Mouse (Mus musculus) lung, postnatal 10 days (tissue): ENCODE data around the gene Itga7.

ENCODE experiments used
- DNase-seq: peaks from one replicate; pipeline ENCODE4 v3.0.0; 2021

Gene Itga7

DNA sequence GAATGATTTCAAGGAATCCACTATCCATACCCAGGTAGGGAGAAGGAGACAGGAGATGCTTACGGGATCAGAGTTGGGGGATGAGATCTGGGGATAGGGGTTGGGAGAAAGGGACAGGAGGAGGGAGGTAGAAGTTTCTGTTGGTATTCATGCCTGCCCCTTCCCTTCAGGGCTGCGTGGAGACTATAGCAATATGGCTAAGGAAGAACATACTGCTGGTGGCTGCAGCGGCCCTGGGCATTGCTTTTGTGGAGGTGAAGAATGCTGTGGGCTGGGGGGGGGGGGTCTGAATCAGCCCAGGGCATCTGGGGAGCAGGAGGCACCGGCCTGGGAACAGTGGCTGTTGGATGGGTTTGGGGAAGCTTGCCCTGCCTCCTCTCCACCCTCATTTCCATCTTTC lies 21.4 kb upstream of the Itga7 start:
- DNase-seq, result no peak

DNA sequence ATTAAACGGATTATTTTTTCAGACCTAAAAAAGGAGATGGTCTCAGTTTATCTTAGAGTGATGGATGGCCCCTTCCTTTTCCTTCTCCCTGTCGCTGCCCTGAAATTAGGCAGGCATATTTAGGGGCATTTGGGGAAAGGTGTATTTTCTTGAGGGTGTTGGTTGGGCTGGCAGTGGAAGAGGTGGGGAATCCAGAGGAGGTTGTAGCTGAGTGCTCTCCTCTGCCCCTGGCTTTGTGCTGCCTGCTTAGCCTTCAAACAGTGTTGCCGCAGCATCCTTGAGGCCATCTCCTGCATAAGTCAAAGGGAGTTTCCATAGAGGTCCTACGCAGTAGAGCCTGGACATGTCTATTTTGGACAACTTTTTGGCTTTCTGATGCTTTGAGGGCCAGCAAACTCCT lies 20.8 kb upstream of the Itga7 start:
- DNase-seq, result no peak

DNA sequence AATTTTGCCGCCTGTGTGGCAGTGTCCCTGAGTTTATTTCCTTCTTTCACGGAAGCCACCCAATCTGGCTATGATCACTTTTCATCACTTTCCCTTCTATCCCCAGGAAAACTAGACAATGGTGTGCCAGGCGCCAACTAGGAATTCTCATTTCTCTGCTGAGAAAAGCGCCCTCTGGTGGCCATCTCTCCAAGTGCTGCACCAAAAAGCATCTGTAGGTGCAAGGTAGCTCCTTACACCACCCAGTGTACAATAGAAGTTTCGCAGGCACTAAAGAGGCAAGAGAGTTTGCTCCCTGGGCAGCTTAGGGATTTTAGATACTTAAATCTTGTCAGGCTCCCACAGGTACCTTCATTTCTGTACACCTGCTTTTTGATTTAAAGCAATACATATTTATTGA lies 20.4 kb upstream of the Itga7 start:
- peak; percentile 94 for DNase-seq

DNA sequence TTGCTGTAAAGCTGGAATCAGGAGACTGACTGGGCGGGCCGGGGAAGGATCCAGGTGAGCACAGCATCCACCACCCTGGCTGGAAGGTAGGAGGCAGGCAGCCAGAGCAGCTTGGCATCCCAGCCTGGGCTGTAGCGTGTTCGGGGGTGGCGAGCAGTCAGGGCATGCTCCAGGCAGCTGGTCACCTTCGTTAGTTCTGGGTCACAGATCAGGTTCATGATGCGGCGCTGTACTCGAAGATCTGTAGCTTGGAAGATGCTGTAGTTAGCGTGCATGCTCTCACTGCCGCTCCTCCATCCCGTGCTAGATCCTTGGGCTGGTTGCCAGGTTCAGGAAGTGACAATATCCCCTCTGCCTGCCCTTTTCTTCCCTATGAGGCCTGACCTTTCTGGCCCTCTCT lies 19.9 kb upstream of the Itga7 start:
- DNase-seq, result no peak

DNA sequence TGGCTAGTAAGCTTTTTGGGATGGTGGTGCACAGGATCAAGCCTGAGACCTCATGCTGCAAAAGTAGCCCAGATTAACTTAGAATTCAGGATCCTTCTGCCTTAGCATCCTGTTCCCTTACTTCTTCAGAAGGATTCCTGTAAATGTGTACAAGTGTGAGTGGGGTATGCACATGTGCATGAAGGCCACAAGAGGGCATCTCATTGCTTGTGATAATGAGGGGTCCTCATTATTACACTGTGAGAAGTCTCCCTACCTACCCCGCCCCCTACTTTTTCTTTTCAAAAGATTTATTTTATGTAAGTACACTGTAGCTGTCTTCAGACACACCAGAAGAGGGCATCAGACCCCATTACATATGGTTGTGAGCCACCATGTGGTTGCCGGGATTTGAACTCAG lies 18.1 kb upstream of the Itga7 start:
- DNase-seq, result no peak

DNA sequence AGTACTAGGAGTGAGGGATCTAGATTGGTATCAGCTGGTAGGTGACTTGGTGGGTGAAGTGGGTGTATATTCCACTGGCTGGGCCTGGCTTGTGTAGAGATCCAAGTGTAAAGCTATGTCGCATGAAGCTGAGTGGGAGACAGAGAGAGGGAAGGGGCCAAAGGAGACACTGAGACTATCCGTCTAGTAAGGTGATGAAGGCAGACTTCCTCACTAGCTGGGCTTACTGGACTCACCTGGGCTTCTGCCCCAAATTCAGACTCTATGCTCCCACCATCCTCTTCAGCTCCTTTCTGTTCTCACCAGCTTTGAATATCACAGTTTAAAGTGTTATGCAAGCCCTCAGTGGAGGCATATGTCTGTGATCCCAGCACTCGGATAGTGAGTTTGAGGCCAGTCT lies 17.0 kb upstream of the Itga7 start:
- no peak for DNase-seq

DNA sequence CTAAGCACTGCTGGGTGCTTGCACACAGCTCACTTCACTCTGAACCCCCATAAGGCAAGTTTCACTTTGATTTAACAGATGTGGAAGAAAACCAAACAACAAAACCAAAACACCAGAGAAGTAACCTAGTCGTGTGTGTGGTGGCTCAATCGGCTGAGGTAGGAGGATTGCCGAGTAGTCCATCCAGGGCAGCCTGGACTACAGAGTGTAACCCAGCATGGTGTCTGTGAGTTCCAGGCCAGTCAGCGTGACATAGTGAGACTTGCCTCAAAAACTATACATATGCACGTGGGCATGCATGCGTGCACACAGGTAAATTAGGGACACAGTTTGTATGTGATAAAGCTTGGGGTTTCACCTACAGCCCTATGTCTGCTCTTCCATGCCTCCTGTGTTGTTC lies 16.2 kb upstream of the Itga7 start:
- no peak for DNase-seq

DNA sequence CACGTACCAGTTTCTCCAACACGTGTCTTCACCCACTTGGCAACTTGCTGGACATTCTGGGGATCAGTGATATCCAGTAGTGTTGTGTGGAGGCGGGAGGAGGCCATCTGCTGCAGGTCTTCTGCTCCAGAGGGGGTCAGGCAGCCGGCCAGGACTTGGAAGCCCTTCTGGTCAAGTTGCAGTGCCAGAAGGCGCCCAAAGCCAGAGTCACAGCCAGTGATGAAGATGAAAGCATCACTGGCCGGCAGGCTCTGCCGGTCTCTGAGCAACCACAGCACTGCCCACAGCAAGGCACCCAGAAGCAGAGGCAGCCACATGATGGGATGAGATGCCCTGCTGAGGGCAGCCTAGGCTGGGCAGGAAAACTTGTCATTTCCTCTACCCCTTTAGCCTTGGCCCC lies 15.4 kb upstream of the Itga7 start:
- peak; percentile 55 for DNase-seq

DNA sequence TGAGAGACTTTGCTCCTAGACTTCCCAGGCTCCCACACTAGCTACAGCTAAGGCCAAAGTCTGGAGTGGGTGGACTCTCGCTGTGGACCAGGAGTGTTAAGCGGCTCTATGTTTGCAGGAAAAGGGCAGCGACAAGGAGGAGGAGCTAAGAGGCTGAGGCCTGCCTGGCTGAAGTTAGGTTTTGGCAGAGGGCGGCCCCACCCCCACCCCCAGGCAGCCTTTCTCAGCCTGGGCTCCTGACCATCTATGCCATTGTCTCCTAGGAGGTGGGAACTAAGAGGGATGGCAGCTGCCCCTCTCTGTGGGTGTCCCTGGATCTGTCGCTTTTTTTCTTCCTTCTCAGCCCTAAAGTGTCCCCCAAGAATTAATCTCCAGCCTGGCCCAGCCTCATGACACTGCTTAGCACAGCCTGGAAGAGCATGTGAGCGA lies 14.4 kb upstream of the Itga7 start:
- DNase-seq, result peak; percentile 60

DNA sequence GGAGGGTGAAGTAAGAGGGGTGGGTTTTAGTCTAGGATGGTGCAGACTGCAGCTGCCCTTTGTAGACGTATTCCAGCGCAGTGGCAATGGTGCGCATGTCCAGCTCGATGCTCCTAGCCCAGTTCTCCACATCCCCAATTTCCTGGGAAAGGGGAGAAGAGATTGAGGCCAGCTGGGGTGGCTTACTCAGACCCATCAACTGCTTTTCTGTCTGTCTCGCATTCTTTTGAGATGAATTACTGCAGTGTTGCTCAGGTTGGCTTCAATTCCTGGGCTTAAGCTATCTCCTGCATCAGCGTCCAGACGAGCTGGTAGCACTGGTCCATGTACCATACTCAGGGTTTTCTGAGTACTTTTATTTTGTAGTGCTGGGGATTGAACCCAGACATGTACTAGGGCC lies 13.7 kb upstream of the Itga7 start:
- DNase-seq, result no peak

DNA sequence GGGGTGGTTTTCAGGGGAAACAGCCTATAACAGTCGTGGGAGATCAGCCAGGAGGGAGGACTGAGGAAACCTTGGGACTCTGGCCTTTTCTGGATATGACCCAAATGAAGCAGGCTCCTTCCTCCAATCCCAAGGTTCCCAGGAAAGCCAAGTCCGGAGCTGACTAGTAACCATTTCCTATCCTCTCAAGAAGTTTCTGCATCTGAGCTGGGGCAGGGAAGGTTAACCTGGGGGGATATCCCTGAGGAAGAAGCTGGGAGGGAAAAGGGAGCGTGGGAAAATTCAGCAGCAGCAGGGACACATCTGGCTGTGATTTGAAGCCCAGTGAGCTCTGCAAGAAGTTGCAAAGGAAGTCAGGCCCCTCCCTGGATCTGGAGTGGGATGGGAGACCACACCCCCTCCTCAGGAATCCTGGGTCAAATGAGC lies 12.9 kb upstream of the Itga7 start:
- peak; percentile 65 for DNase-seq

DNA sequence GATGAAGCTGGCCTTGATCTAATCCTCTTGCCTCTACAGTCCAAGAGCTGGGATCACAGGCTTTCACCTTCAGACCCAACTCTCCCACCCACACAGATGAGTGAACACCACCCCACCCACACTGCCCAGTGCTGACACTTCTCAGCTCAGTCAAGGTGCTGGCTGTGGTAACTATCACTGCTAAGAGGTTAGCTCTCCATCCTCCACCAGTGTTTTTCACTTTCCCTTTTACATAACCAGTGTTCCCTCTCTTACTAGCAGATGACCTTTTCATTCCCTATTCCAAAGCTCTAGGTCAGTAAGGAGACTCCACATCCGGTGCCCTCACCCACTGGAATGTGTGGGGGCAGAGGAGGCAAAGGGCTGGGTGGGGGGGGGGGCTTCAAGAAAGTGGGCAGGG lies 12.4 kb upstream of the Itga7 start:
- no peak for DNase-seq

DNA sequence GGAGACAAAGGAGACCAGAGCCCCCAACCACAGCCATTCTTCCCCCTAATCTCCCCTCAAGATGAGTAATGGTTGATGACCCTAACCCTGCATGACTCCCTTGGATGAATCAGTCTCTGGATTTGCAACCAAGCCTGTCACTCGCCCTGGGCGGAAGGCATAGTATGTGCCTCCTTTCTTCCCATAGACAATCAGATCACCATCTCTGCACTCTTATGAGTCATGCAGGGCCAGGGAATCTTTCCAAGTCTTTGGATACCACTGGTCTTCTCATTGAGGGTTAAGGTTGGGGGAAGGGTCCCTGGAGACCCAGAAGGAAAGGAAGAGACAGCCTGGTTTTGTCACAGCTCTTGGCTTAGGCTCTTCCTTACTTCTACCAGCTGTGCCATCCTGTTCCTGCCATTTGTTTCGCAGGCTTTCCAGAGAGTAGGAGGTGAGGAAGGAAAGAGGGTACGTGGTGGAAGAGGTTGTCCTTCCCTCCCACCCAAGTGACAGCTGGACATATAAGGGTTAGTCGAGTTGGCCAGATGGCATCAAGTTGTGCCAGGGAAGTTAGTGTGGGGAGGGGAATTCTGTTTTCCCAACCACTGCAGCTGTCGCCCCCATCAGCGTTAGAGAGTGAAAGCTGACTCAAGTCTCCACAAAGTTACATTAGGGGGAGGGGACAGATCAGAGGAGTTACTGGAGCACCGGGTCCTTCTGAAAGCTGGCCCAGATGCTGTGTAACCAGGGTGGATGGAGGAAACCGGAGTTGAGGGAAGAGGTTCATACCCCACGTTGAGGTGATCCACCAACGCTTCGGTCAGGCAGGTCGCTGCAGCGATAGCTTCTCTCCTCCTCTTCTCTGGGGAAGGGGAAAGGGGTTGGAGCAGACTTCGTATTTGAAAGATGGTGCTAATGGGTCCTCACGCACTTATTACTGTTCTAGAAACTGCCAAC lies 11.5 kb upstream of the Itga7 start:
- DNase-seq, result peak; percentile 31

DNA sequence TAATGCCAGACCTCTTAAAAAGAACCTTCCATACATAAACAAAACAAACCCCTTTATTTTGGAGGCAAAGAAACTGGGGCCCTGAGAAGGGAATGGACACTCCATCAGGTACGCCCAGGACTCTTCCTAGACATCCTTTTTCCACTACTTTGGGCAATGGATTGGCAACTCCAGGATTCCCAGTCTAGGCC lies 10.9 kb upstream of the Itga7 start, which contains the start of gene Rdh5:
Rdh5 (minus strand) TSS at position 67 of the 191 bp plus-strand sequence.
- DNase-seq, result no peak

DNA sequence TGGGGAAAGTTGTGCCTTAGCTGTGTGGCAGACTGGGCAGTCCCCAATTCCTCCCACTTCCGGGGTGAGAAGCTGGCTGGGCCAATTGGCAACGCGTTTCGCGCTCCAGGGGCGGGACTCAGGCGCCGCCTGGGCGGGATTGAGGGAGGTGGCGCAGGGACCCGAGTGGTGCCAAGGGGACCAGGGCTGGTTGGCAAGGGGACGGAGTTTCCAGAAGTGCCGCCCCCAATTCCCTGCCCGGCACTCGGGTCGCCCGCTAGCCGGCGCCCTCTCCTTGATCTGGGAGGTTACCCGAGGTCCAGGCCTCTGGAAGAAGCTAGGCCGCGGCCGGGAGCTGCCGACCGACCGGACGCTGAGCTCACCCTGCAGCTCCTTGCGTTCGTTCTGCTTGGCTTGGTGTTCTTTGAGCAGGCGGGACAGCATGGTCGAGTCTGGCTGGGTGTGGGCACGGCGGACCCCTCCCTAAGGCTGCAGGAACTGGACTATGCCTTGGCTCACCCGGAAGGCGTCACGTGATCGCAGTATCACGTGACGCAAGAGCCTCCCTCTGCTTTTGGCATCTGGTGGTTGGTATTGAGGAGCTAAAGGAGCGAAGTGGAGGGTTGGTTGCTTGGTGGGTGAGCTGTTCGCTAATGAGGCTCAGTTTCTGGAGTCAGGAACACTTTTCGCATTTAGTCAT lies 10.5 kb upstream of the Itga7 start:
- DNase-seq, result peak; percentile 98

DNA sequence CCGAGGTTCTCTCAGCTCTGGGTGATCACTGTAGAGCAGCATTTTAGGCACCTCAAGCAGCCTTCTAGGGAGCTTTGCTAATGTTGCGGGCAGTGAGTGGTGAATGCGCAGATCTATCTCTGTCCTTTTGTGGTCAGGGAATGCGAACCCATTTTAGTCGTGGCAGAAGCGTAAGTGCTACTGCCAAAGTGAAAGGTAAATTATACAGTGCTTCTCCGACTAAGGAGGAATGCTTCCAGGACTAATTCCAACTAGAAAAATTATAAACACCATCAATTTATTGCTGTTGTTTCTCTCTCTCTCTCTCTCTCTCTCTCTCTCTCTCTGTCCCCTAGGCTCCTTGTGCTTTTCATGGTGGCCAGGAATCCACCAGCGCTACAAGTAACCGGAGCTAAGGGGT lies 9.7 kb upstream of the Itga7 start, which contains the start of gene Bloc1s1:
Bloc1s1 (minus strand) TSS at position 101 of the 400 bp plus-strand sequence.
- DNase-seq, result no peak

DNA sequence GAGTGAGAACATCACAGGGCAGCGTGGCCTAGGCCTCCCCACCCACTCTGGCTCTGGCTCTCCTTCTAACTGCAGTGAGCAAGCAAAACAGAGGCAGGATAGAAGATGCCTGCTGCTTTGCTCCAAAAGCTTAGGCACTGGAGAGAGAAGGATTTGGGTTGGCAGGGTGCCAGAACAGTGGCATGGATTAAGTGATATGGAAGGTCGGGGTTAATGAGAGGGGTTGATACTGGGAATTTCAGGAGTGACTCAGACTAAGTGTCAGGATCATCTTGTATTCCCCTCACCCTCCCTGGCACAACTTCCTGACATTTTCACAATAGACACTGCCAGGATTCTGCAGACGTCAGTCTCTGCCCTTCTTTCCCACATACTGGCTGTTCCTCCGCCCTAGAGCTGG lies 5.3 kb upstream of the Itga7 start:
- no peak for DNase-seq

DNA sequence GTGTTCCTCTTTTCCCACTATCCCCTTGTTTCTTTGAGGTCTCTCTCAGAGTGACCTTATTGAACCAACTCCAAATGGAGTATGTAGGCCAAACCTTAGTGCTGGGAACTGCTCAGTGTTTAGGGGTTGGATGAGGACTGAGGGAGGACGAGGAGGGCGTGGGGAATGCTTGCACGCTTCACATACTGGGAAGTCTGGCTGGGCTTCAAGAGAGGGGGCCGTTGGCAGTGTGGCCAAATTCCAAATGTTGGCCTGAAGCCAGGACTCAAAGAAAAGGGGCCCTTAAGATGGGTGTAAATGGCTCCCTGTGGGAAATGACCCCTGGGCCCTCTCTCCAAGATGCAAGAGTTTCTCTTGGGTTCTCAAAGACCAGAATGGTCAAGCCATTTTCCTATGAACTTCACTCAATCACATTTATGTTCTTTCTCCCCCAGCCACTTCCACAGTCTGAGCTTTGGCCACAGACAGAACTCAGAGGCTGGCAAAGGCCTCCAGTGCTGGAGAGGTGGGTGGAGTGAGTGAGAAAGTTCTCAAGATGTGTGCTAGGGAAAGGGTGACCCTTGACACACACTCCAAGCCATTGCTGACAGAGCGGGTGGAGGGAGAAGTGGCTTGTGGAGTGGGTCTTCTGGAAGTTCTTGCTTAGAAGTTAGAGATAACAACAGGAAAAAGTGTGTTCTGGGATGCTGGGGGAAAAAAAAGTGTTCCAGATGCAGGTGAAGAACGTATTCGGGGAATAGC lies 3.8 kb upstream of the Itga7 start:
- DNase-seq, result peak; percentile 71

DNA sequence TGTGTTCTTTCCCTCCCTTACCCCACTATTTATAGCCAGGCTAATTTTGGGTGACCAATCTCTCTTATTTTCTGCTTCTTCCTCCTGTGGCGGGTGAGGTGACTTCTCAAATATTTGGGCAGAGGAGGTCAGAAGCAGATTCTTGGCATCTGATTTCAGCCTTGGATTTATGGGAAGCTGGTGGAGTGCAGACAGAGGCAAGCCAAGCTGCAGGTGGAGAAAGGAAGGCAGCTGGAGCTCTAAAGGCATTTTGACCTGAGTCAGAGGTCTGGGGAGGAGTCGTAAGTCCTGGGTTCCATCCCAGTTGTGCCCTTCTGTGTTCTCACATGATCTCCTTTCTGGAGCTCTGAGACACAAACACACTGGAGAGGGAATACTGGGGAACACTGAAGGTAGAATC lies 2.2 kb upstream of the Itga7 start:
- DNase-seq, result no peak

DNA sequence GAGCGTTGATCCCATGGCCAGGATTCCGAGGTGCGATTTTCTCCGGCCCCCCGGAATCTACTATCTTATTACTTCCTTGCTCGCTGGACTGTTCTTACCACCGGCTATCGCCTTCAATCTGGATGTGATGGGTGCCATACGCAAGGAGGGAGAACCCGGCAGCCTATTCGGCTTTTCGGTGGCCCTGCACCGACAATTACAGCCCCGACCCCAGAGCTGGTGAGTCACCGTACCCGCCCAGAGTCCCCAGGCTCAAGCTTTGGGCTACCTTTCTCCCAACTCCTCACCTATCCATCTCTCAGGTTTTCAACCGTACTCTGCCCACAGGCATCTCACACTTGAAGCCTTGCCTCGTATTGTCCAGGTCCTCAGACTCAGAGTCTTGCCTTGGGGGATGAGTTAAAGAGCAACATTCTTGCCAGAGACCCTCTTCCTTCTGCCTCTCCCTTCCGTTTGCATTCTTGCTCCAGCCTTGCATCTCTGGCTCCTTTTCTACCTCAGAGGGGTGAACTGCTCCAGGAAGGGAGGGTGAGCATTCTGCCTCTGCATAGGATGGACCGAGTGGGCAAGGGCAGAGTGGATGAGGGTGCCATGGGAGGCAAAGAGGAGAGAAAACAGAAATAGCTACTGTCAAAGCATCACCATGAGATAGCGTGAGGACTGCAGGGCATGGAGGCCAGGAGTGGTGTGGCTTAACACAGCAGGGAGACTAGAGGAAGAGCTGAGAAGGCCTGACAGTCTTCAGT lies 531 bp downstream of the Itga7 start:
- no peak for DNase-seq

DNA sequence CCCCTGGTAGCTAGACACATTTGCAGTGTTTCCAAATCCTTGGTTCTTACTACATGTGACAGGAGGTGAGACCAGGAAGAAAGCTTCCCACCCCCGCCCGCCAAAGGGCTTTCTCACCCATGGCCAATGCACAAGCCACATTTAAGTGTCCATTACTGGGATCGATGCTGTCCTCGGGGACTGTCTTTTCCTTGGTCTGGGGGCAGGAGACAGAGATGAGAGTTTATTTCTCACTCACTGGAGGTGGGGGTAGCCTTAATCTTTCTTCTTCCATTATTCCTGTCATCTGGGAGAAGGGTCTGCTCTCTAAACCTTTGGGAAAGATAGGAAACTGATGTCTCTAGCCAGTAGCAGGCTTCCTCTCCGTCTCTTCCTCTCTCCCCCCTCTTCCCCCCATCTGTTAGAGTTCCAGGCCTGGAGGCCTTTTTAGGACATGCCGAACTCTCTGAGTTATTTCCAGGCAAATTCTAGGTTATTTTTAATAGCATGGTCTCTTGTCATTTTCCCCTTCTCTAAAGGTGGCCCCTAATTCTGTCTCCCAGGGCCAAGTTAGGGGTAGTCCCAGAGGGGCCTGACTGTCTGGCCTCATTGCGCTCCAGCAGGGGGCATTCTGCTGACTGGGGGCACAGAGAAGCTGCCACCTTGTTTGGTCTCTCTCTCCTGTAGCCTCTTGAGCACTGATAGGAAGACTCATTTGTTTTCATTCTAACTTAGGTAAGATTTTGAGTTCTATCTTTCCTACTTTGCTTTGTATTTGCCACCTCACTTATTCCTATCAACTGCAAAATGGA lies 1.6 kb downstream of the Itga7 start:
- DNase-seq, result no peak

DNA sequence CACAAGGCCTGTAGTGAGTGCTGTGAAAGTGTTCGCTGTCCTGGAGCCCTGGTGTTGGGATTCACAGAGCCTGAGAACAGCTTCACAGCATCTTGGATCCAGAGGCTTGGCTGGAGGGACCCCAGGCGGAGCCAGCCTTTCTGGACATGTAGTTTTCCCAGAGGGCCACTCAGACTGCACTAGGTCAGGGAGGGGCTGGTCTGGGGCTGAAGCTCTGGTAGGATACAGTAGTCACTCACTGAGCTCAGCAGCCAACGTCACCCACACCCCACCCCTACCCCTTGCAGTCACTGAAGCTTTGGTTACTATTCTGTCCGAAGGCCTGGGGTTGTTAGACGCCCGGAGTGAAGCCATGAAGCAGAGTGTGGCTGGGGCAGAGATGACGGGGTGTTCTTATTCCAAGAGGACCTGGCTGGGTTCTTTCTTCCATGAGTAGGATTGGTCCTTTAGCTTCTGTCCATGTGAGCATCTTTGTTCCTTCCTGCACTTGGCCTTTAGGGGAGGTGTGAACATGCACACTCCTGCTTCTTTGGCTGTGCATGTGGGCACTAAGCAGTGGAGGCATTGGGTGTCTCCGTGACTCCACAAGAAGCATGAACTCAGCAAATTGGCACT lies 2.3 kb downstream of the Itga7 start:
- no peak for DNase-seq
